Mouse (Mus musculus) hindbrain, postnatal 0 days (tissue): ENCODE measurements around the gene Atg9a. TPM values are rescaled to one million over a fixed set of nuclear protein-coding genes. Genes with fewer than 3 reads are reported as not detected.

Source experiments
- ATAC-seq: fragments of 200-750 bp; cut with Nextera tagmentation; 2 replicates; pipeline ENCODE4 v1.8.0; 2017; ENCODE audit warnings: mild to moderate bottlenecking, moderate TSS enrichment, moderate library complexity
- DNase-seq: peaks from one replicate; pipeline ENCODE4 v3.0.0-alpha.2; 2015; ENCODE audit warnings: low spot score
- H3K27ac ChIP-seq: fragments of 300-500 bp; sonication (generic); 2 replicates; pipeline ENCODE4 v1.5.1; 2014; ENCODE audit warnings: mild to moderate bottlenecking
- H3K27me3 ChIP-seq: fragments of 300-500 bp; sonication (generic); 2 replicates; pipeline ENCODE4 v1.6.1; 2014; ENCODE audit warnings: low read length, mixed read lengths; ENCODE audit not compliant: insufficient read depth
- H3K36me3 ChIP-seq: fragments of 300-500 bp; sonication (generic); 2 replicates; pipeline ENCODE4 v1.6.1; 2014; ENCODE audit warnings: low read length, mixed read lengths; ENCODE audit not compliant: insufficient read depth
- H3K4me1 ChIP-seq: fragments of 300-500 bp; sonication (generic); 2 replicates; pipeline ENCODE4 v1.6.1; 2014; ENCODE audit warnings: antibody characterized with exemption, low read length, mixed read lengths; ENCODE audit not compliant: insufficient read depth
- H3K4me2 ChIP-seq: fragments of 300-500 bp; sonication (generic); 2 replicates; pipeline ENCODE4 v1.6.1; 2014; ENCODE audit warnings: low read depth, mild to moderate bottlenecking, low read length, moderate library complexity, mixed read lengths
- H3K4me3 ChIP-seq: fragments of 300-500 bp; sonication (generic); 2 replicates; pipeline ENCODE4 v1.5.1; 2014; ENCODE audit warnings: low read length
- H3K9ac ChIP-seq: fragments of 300-500 bp; sonication (generic); replicated peaks from 2 replicates; pipeline ENCODE4 v1.6.1; 2014; ENCODE audit warnings: mild to moderate bottlenecking, low read length, moderate library complexity, mixed read lengths
- H3K9me3 ChIP-seq: fragments of 300-500 bp; sonication (generic); 2 replicates; pipeline ENCODE4 v1.6.1; 2016; ENCODE audit warnings: low read length, mixed read lengths
- CTCF ChIP-seq: IDR thresholded peaks from 2 replicates; pipeline ENCODE4 v1.5.1; 2016; ENCODE audit warnings: antibody characterized with exemption, control low read depth, low read depth
- WGBS: fragments of 180-500 bp; shearing (Covaris S2); extraction: QIAGEN DNeasy Blood & Tissue Kit; methylation state at CpG from one replicate; pipeline ENCODE4 v1.1.7; 2014; 5-methylcytosine and 5-hydroxymethylcytosine counted together
- polyA plus RNA-seq: library from polyadenylated mRNA; unstranded; fragments of >200 nt; fragmentation: Nextera tagmentation; extraction: Ambion mirVana; gene quantifications from 2 replicates; pipeline ENCODE4 v1.2.1, GENCODE M21; 2015
- total RNA-seq: library from RNA; depleted of rRNA; stranded (reverse); fragments of >200 nt; gene quantifications from 2 replicates; pipeline ENCODE4 v1.2.3, GENCODE M21; 2014

Gene Atg9a
- total and polyA plus RNA-seq, 2 experiments from 2014 or later: 62.8 to 132 TPM

DNA sequence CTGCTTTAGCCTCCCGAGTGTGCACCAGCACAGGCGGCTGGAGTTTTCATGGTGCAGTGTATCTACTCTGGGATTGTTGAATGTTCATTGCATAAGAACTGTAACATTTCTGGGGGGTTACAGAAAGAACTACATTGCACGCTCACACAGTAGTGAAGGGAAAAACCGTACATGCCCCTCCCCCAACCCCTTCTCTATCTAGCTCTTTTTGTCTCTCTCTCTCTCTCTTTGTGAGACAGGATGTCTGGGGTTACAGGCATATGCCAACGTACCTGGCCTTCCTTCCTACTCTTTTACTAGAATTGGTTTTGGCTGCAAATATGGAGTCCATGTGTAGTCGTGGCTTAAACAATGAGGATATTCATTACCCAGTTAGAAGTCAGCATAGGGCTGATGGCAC is 30.9 kb upstream of the Atg9a start:
- no peak overlapping the region for H3K4me2 ChIP-seq
- no peak for DNase-seq
- WGBS: 84% methylated on average over 6 of the region's 6 CpGs
- no peaks in the 10 kb centered on the region for H3K9me3 ChIP-seq
- no peaks in the 10 kb centered on the region for H3K36me3 ChIP-seq
- no peak overlapping the region for H3K4me3 ChIP-seq
- H3K27ac ChIP-seq: no peak overlapping the region
- H3K4me1 ChIP-seq: peaks cover 5% of the 10 kb centered on the region
- no peak for ATAC-seq
- no peak overlapping the region for H3K9ac ChIP-seq
- no peak for TF ChIP-seq CTCF
- H3K27me3 ChIP-seq: peaks cover 13% of the 10 kb centered on the region; the same call in 1 of the 2 replicates

DNA sequence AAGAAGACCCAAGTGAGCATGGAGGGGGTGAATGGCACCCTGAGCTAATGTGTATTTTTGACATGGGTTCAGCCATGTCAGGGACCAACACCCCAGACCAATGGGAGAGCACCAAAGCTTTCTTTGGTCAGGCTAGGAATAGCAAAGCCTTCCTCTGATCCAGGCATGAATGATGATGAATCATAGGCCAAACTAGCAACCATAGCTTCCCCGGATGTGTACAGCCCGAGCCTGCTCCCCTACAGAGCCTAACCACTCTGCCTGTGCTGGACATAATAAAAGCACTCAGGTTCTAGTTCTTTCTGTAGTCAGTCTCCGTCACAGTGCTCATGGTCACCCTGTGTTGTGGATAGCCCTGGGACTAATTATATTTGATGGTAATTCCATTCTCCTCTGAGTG is 29.5 kb upstream of the Atg9a start:
- Histone ChIP-seq H3K27me3 (peaks cover 13% of the 10 kb centered on the region; the same call in 1 of the 2 replicates), H3K27ac (no peak overlapping the region), H3K9me3 (no peaks in the 10 kb centered on the region), H3K9ac (no peak overlapping the region), H3K4me1 (peaks cover 5% of the 10 kb centered on the region), H3K4me3 (no peak overlapping the region), H3K4me2 (no peak overlapping the region), H3K36me3 (no peaks in the 10 kb centered on the region)
- WGBS: 84% methylated on average over 3 of the region's 3 CpGs
- DNase-seq (no peak), ATAC-seq (no peak)
- TF ChIP-seq CTCF: no peak

DNA sequence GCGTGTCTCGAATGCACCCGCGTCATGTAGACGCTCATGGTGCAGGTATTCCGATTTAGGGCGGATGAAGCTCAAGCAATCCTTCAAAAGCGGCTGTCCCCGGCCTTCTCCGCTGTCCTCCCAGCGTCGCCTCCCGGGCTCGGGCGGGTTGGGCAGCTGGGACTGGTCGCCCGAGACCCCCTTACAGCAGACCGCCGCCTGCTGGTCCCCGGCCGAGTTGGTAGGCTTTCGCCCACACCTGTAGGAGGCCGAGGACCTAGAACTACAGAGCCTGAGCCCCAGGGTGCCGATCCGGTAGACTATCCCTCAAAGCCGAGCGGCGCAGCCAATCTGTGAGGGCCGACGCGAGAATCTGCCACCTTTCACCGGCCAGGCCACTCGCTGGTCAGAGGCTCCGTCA is 27.5 kb upstream of the Atg9a start, which contains the start of gene Tuba4a:
Gene Tuba4a (minus strand): TSS at position 335 of the 400 bp plus-strand sequence.
- DNase-seq (peak; percentile 41), ATAC-seq (peak; percentile 54)
- WGBS: under 1% methylated on average over 34 of the region's 34 CpGs
- H3K27ac ChIP-seq: peak within 1 kb of the TSS; percentile 55; the same call in 1 of the 2 replicates
- H3K36me3 ChIP-seq: peaks cover 8% of the 10 kb centered on the region
- H3K4me3 ChIP-seq: peak within 1 kb of the TSS; percentile 46
- H3K4me2 ChIP-seq: peak within 1 kb of the TSS; percentile 74
- H3K9me3 ChIP-seq: no peaks in the 10 kb centered on the region
- H3K27me3 ChIP-seq: peaks cover 13% of the 10 kb centered on the region; the same call in 1 of the 2 replicates
- TF ChIP-seq CTCF: peak; percentile 55
- peaks cover 5% of the 10 kb centered on the region for H3K4me1 ChIP-seq
- peak within 1 kb of the TSS; percentile 62 for H3K9ac ChIP-seq

DNA sequence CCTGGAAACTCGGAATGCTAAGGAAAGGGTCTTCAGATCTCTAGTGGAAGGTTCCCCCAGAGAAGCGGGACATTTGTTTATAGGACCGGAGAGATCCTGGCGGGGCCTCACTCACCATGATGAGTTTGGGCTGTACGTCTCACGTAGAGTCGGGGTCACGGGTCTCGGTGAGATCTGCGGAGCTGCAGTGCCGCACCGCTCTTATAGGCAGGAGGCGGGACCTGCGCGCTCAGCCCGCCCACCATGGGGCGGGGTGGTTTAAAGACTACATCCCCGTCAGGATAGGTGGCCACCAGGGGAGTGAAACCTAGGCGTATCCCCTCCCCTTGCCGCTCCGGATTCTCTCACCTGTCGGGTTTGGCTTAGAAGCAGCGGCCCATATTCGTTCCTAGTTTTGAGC is 27.1 kb upstream of the Atg9a start:
- peak overlapping the region; percentile 46 for H3K4me3 ChIP-seq
- peaks cover 12% of the 10 kb centered on the region for H3K36me3 ChIP-seq
- no peak for TF ChIP-seq CTCF
- WGBS: under 1% methylated on average over 24 of the region's 24 CpGs
- peak overlapping the region; percentile 62 for H3K9ac ChIP-seq
- ATAC-seq (peak; percentile 87), DNase-seq (peak; percentile 91)
- peaks cover 13% of the 10 kb centered on the region; the same call in 1 of the 2 replicates for H3K27me3 ChIP-seq
- H3K9me3 ChIP-seq: no peaks in the 10 kb centered on the region
- H3K4me1 ChIP-seq: peaks cover 5% of the 10 kb centered on the region
- peak overlapping the region; percentile 74 for H3K4me2 ChIP-seq
- peak overlapping the region; percentile 55; the same call in 1 of the 2 replicates for H3K27ac ChIP-seq

DNA sequence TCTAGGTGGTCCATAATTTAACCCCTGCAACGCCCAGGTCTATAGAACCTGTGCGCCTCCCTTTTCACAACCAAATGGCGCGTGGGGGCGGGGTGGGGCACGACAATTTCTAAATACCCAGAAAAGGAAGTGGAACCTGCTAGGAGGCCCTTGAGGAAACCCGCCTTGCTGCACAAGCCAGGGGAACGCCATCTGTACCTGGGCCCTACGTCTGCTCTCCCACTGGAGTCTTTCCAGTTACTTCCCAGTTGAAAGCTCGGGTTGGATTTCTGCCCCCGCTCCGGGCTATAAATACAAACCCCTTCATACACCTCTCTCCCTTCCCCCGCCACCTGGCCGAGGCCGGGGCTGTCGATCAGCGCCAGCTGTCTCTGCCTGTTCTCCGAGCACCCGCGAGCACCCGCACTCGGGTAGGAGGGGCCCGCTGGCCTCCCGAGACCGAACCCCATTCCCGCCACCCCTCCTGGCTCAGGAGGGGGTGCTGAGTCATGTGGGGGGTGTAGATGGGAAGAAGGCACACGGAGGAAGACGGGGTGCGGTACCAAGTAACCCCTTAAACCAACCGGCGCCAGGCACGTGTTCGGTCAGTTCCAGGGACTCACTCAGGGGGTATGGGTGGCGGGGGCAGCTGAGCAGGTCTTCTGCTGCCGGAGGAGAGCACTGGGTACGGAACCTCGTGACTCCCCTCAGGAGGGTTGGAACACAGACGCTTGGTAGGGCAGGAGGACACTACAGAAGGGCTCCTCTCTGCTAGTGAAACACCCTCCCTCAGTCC is 26.4 kb upstream of the Atg9a start:
- peak; percentile 11 for DNase-seq
- no peak for TF ChIP-seq CTCF
- peak; percentile 51 for ATAC-seq
- peaks cover 5% of the 10 kb centered on the region for H3K4me1 ChIP-seq
- H3K36me3 ChIP-seq: peaks cover 18% of the 10 kb centered on the region
- 3% methylated on average over 38 of the region's 38 CpGs for WGBS
- H3K27me3 ChIP-seq: peaks cover 13% of the 10 kb centered on the region; the same call in 1 of the 2 replicates
- H3K4me3 ChIP-seq: peak overlapping the region; percentile 46
- H3K9ac ChIP-seq: peak overlapping the region; percentile 62
- H3K4me2 ChIP-seq: peak overlapping the region; percentile 74
- peak overlapping the region; percentile 43; the same call in 1 of the 2 replicates for H3K27ac ChIP-seq
- no peaks in the 10 kb centered on the region for H3K9me3 ChIP-seq

DNA sequence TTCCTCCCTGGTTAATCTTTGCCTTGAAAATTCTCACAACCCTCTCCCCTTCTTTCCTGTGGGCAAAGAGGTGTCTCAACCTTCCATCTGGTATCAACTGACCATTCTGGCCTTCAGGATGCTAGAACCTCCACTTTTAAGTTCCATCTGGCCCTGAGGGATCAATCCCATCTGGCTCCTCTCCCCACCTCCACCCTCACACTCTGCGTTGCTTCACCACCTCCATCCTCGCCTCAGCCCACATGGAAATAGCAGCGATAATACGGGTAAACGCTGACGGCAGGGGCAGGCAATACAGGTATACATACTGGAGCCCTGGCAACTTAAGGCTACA is 25.9 kb upstream of the Atg9a start:
- ATAC-seq (peak; percentile 3; the same call in 1 of the 2 replicates), DNase-seq (no peak)
- peaks cover 5% of the 10 kb centered on the region for H3K4me1 ChIP-seq
- 6% methylated on average over 6 of the region's 6 CpGs for WGBS
- H3K27me3 ChIP-seq: peaks cover 13% of the 10 kb centered on the region; the same call in 1 of the 2 replicates
- peaks cover 23% of the 10 kb centered on the region for H3K36me3 ChIP-seq
- H3K27ac ChIP-seq: no peak overlapping the region
- H3K4me3 ChIP-seq: peak overlapping the region; percentile 46
- H3K9me3 ChIP-seq: no peaks in the 10 kb centered on the region
- TF ChIP-seq CTCF: no peak
- H3K4me2 ChIP-seq: peak overlapping the region; percentile 74
- H3K9ac ChIP-seq: peak overlapping the region; percentile 62; the same call in 1 of the 2 replicates
